Mouse (Mus musculus): ENCODE data around the gene Plbd2. TPM values are rescaled to one million over a fixed set of nuclear protein-coding genes. Genes with fewer than 3 reads are reported as not detected.

Gene Plbd2
- total RNA-seq, 2 experiments from 2014 or later = 61.5 to 70.3 TPM

- no peak for DNase-seq (ENCODE audit: extremely low spot score in 1 of 2, low spot score in 1 of 2)
Measured at GRCm38 (mm10) chr5:120481205-120481604, 22.2 kb downstream of the Plbd2 start.

GRCm38 (mm10) chr5:120479538-120479937 lies 23.9 kb downstream of the Plbd2 start:
- DNase-seq (ENCODE audit: extremely low spot score in 1 of 2, low spot score in 1 of 2) = no peak

- DNase-seq (ENCODE audit: extremely low spot score in 1 of 2, low spot score in 1 of 2) = no peak
Measured at GRCm38 (mm10) chr5:120477993-120478392, 25.4 kb downstream of the Plbd2 start.

- no peak for DNase-seq (ENCODE audit: extremely low spot score in 1 of 2, low spot score in 1 of 2)
Measured at GRCm38 (mm10) chr5:120476296-120476695, 27.1 kb downstream of the Plbd2 start, which contains the start of gene Sds. Gene Sds (plus strand): TSS chr5:120476526.

GRCm38 (mm10) chr5:120475861-120476260 lies 27.6 kb downstream of the Plbd2 start:
- DNase-seq (ENCODE audit: extremely low spot score in 1 of 2, low spot score in 1 of 2) = no peak

- no peak for DNase-seq (ENCODE audit: extremely low spot score in 1 of 2, low spot score in 1 of 2)
Measured at GRCm38 (mm10) chr5:120473361-120473760, 30.1 kb downstream of the Plbd2 start.

GRCm38 (mm10) chr5:120472770-120473169 lies 30.7 kb downstream of the Plbd2 start, which contains the start of gene Sdsl:
Gene Sdsl (minus strand): TSS chr5:120472810.
- no peak for DNase-seq (ENCODE audit: extremely low spot score in 1 of 2, low spot score in 1 of 2)

GRCm38 (mm10) chr5:120471538-120471937 lies 31.9 kb downstream of the Plbd2 start:
- DNase-seq (ENCODE audit: extremely low spot score in 1 of 2, low spot score in 1 of 2) = no peak

GRCm38 (mm10) chr5:120468830-120469229 lies 34.6 kb downstream of the Plbd2 start:
- no peak for DNase-seq (ENCODE audit: extremely low spot score in 1 of 2, low spot score in 1 of 2)

GRCm38 (mm10) chr5:120468336-120468735 lies 35.1 kb downstream of the Plbd2 start:
- DNase-seq (ENCODE audit: extremely low spot score in 1 of 2, low spot score in 1 of 2) = no peak

- no peak for DNase-seq (ENCODE audit: extremely low spot score in 1 of 2, low spot score in 1 of 2)
Measured at GRCm38 (mm10) chr5:120467026-120467425, 36.4 kb downstream of the Plbd2 start.

- no peak for DNase-seq (ENCODE audit: extremely low spot score in 1 of 2, low spot score in 1 of 2)
Measured at GRCm38 (mm10) chr5:120465860-120466259, 37.6 kb downstream of the Plbd2 start.

GRCm38 (mm10) chr5:120465062-120465461 lies 38.4 kb downstream of the Plbd2 start:
- DNase-seq (ENCODE audit: extremely low spot score in 1 of 2, low spot score in 1 of 2) = peak in 1 of 2 experiments; percentile 51

GRCm38 (mm10) chr5:120464321-120464720 lies 39.1 kb downstream of the Plbd2 start:
- no peak for DNase-seq (ENCODE audit: extremely low spot score in 1 of 2, low spot score in 1 of 2)

- DNase-seq (ENCODE audit: extremely low spot score in 1 of 2, low spot score in 1 of 2) = no peak
Measured at GRCm38 (mm10) chr5:120461902-120462301, 41.5 kb downstream of the Plbd2 start.

- no peak for DNase-seq (ENCODE audit: extremely low spot score in 1 of 2, low spot score in 1 of 2)
Measured at GRCm38 (mm10) chr5:120459133-120459532, 44.3 kb downstream of the Plbd2 start.

- DNase-seq (ENCODE audit: extremely low spot score in 1 of 2, low spot score in 1 of 2) = peak; percentile 56 to 76
Measured at GRCm38 (mm10) chr5:120457628-120458027, 45.8 kb downstream of the Plbd2 start.

- DNase-seq (ENCODE audit: extremely low spot score in 1 of 2, low spot score in 1 of 2) = no peak
Measured at GRCm38 (mm10) chr5:120456841-120457554, 46.4 kb downstream of the Plbd2 start.

GRCm38 (mm10) chr5:120456253-120456652 lies 47.2 kb downstream of the Plbd2 start:
- no peak for DNase-seq (ENCODE audit: extremely low spot score in 1 of 2, low spot score in 1 of 2)

- DNase-seq (ENCODE audit: extremely low spot score in 1 of 2, low spot score in 1 of 2) = no peak
Measured at GRCm38 (mm10) chr5:120454756-120455337, 48.6 kb downstream of the Plbd2 start.

- DNase-seq (ENCODE audit: extremely low spot score in 1 of 2, low spot score in 1 of 2) = no peak
Measured at GRCm38 (mm10) chr5:120447305-120447704, 56.1 kb downstream of the Plbd2 start.

GRCm38 (mm10) chr5:120440733-120441132 lies 62.7 kb downstream of the Plbd2 start:
- DNase-seq (ENCODE audit: extremely low spot score in 1 of 2, low spot score in 1 of 2) = peak; percentile 84 to 99
